Mouse (Mus musculus) hindbrain, embryonic 11.5 days (tissue): ENCODE data around the gene Cbfb. TPM values are rescaled to one million over a fixed set of nuclear protein-coding genes. Genes with fewer than 3 reads are reported as not detected.
"Not testable (repeated sequence)": the region's sequence is repeated elsewhere in the genome, so short reads cannot be mapped to it uniquely, and the experiment has no call there.

Experiments used
- ATAC-seq: fragments of 200-750 bp; cut with Nextera tagmentation; 2 replicates; pipeline ENCODE4 v1.8.0; 2017; ENCODE audit warnings: mild to moderate bottlenecking, moderate TSS enrichment, moderate library complexity; ENCODE audit not compliant: low FRiP score
- DNase-seq: peaks from one replicate; pipeline ENCODE4 v3.0.0-alpha.2; 2015; ENCODE audit warnings: low spot score
- H3K27ac ChIP-seq: fragments of 300-500 bp; sonication (generic); 2 replicates; pipeline ENCODE4 v1.5.1; 2014; ENCODE audit warnings: mild to moderate bottlenecking, low read depth, low read length
- H3K27me3 ChIP-seq: fragments of 300-500 bp; sonication (generic); 2 replicates; pipeline ENCODE4 v1.6.1; 2014; ENCODE audit warnings: mild to moderate bottlenecking, low read length, moderate library complexity, mixed read lengths; ENCODE audit not compliant: control insufficient read depth, insufficient read depth
- H3K36me3 ChIP-seq: fragments of 300-500 bp; sonication (generic); 2 replicates; pipeline ENCODE4 v1.6.1; 2014; ENCODE audit warnings: mild to moderate bottlenecking, low read length, moderate library complexity, mixed read lengths; ENCODE audit not compliant: control insufficient read depth, insufficient read depth
- H3K4me1 ChIP-seq: fragments of 300-500 bp; sonication (generic); replicated peaks from 2 replicates; pipeline ENCODE4 v1.6.1; 2014; ENCODE audit warnings: low read length, mixed read lengths; ENCODE audit not compliant: control insufficient read depth, insufficient read depth
- H3K4me2 ChIP-seq: fragments of 300-500 bp; sonication (generic); replicated peaks from 2 replicates; pipeline ENCODE4 v1.6.1; 2014; ENCODE audit warnings: mild to moderate bottlenecking, low read depth, low read length
- H3K4me3 ChIP-seq: fragments of 300-500 bp; sonication (generic); 2 replicates; pipeline ENCODE4 v1.5.1; 2014; ENCODE audit warnings: low read depth, low read length
- H3K9ac ChIP-seq: fragments of 300-500 bp; sonication (generic); 2 replicates; pipeline ENCODE4 v1.6.1; 2014; ENCODE audit warnings: low read depth, low read length
- H3K9me3 ChIP-seq: fragments of 300-500 bp; sonication (generic); 2 replicates; pipeline ENCODE4 v1.6.1; 2016; ENCODE audit warnings: low read length; ENCODE audit not compliant: control insufficient read depth
- WGBS: fragments of 180-500 bp; shearing (Covaris S2); extraction: QIAGEN DNeasy Blood & Tissue Kit; methylation state at CpG from one replicate; pipeline ENCODE4 v1.1.7; 2014; 5-methylcytosine and 5-hydroxymethylcytosine counted together
- polyA plus RNA-seq: library from polyadenylated mRNA; unstranded; fragments of >200 nt; fragmentation: Nextera tagmentation; extraction: Ambion mirVana; gene quantifications from 2 replicates; pipeline ENCODE4 v1.2.1, GENCODE M21; 2014

Cbfb gene
- polyA plus RNA-seq, 1 experiment from 2014 or later, result 65.1 TPM

GRCm38 (mm10) chr8:105171116-105172002 is 885 bp downstream of the Cbfb start:
- Histone ChIP-seq H3K4me3 (peak overlapping the region; percentile 96), H3K4me2 (peak overlapping the region; percentile 54), H3K27me3 (no peaks in the 10 kb centered on the region), H3K9ac (peak overlapping the region; percentile 95), H3K36me3 (no peaks in the 10 kb centered on the region), H3K27ac (peak overlapping the region; percentile 93), H3K4me1 (no peaks in the 10 kb centered on the region), H3K9me3 (no peaks in the 10 kb centered on the region)
- WGBS, result 1% methylated on average over 74 of the region's 92 CpGs
- ATAC-seq (peak; percentile 59), DNase-seq (peak; percentile 78)

DNA sequence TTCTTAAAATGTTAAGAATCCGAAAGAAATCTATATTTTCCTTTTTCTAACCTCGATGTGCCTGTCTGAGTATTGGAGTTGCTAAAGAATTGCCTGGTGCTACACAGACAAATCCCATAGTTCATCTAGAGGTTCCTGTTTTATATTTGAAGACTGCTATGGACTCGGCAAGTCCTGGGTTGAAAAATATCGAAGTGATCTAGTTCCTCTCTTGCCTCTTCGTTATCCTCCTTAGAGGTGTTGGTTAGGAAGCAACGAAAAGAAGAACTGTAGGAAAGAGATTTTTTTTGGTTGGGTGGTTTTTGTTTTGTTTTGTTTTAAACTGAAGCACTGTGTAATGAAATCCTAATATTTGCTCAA is 1.5 kb downstream of the Cbfb start:
- Histone ChIP-seq H3K27ac (no peak overlapping the region), H3K27me3 (no peaks in the 10 kb centered on the region), H3K36me3 (peaks cover 1% of the 10 kb centered on the region; the same call in 1 of the 2 replicates), H3K9me3 (no peaks in the 10 kb centered on the region), H3K4me1 (no peaks in the 10 kb centered on the region), H3K4me3 (peak overlapping the region; percentile 96), H3K9ac (peak overlapping the region; percentile 95), H3K4me2 (peak overlapping the region; percentile 54)
- peak; percentile 15 for DNase-seq
- no peak for ATAC-seq
- whole genome bisulfite sequencing, result 34% methylated on average over 6 of the region's 6 CpGs

DNA sequence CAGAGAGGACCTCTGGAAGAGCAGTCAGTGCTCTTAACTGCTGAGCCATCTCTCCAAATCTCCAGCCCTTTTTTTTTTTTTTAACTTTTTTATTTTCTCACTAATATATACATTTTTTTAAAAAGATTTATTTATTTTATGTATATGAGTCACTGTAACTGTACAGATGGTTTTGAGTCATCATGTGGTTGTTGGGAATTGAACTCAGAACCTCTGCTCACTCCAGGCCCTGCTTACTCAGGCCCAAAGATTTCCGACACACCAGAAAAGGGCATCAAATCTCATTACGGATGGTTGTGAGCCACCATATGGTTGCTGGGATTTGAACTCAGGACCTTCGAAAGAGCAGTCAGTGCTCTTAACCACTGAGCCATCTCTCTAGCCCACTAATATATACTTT is 4.8 kb downstream of the Cbfb start:
- not testable (repeated sequence) for H3K36me3 ChIP-seq, ATAC-seq, DNase-seq, H3K4me1 ChIP-seq, H3K9me3 ChIP-seq, H3K27me3 ChIP-seq, H3K4me3 ChIP-seq, H3K4me2 ChIP-seq, H3K27ac ChIP-seq, H3K9ac ChIP-seq
- 97% methylated on average over 3 of the region's 3 CpGs for WGBS

- DNase-seq (no peak), ATAC-seq (no peak)
- Histone ChIP-seq H3K4me2 (no peak overlapping the region), H3K9ac (no peak overlapping the region), H3K4me3 (no peak overlapping the region), H3K36me3 (peaks cover 2% of the 10 kb centered on the region; the same call in 1 of the 2 replicates), H3K9me3 (no peaks in the 10 kb centered on the region), H3K4me1 (no peaks in the 10 kb centered on the region), H3K27me3 (no peaks in the 10 kb centered on the region), H3K27ac (no peak overlapping the region)
- 89% methylated on average over 6 of the region's 6 CpGs for WGBS
Measured at GRCm38 (mm10) chr8:105178211-105178800, 7.8 kb downstream of the Cbfb start.

GRCm38 (mm10) chr8:105182201-105182600 is 11.7 kb downstream of the Cbfb start:
- H3K9me3 ChIP-seq, result no peaks in the 10 kb centered on the region
- no peak overlapping the region for H3K4me3 ChIP-seq
- H3K27me3 ChIP-seq, result no peaks in the 10 kb centered on the region
- H3K36me3 ChIP-seq, result no peaks in the 10 kb centered on the region
- DNase-seq, result no peak
- no peak for ATAC-seq
- no peaks in the 10 kb centered on the region for H3K4me1 ChIP-seq
- no peak overlapping the region for H3K4me2 ChIP-seq
- WGBS, result 71% methylated on average over 1 of the region's 1 CpGs
- H3K9ac ChIP-seq, result no peak overlapping the region
- no peak overlapping the region for H3K27ac ChIP-seq

DNA sequence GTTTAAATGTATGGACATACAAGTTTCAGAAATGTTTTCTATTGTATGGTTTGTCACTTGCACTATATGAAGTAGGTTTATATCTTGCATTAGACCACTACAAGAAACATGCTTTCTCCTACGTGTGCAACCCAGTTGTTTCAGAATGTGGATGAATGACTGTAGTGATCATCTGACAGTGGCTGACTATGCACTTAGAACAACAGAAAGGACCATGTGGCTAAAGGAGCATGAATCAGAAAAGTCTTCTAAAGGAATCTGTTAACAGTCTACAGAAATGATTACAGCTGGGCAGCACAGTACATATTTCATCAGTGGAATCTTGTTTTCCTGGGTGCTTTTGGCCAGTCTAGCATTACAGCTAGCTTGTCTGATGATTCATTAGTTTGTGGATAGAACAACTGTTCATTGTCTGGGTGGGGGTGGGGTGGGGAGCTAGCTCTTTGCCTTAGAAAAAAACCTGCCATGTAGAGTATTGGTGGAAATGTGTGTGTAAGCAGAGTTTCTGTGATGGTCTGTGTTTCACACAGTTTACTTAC is 16.1 kb downstream of the Cbfb start:
- Histone ChIP-seq H3K4me3 (no peak overlapping the region), H3K9me3 (no peaks in the 10 kb centered on the region), H3K27me3 (no peaks in the 10 kb centered on the region), H3K4me2 (no peak overlapping the region), H3K9ac (no peak overlapping the region), H3K4me1 (no peaks in the 10 kb centered on the region), H3K36me3 (no peaks in the 10 kb centered on the region), H3K27ac (no peak overlapping the region)
- no peak for DNase-seq
- no peak for ATAC-seq
- WGBS, result 66% methylated on average over 1 of the region's 1 CpGs

GRCm38 (mm10) chr8:105192182-105192581 is 21.7 kb downstream of the Cbfb start:
- 94% methylated on average over 5 of the region's 5 CpGs for WGBS
- Histone ChIP-seq H3K4me1 (no peaks in the 10 kb centered on the region), H3K4me2 (no peak overlapping the region), H3K27me3 (no peaks in the 10 kb centered on the region), H3K9ac (no peak overlapping the region), H3K9me3 (no peaks in the 10 kb centered on the region), H3K27ac (no peak overlapping the region), H3K36me3 (0 out of 2 replicates have a peak, but pooled peaks cover 3% of the 10 kb centered on the region), H3K4me3 (no peak overlapping the region)
- DNase-seq (no peak), ATAC-seq (no peak)

- no peaks in the 10 kb centered on the region for H3K36me3 ChIP-seq
- no peak overlapping the region for H3K27ac ChIP-seq
- ATAC-seq (no peak), DNase-seq (no peak)
- 82% methylated on average over 1 of the region's 1 CpGs for WGBS
- no peaks in the 10 kb centered on the region for H3K9me3 ChIP-seq
- no peaks in the 10 kb centered on the region for H3K4me1 ChIP-seq
- H3K9ac ChIP-seq, result no peak overlapping the region
- H3K27me3 ChIP-seq, result no peaks in the 10 kb centered on the region
- H3K4me2 ChIP-seq, result no peak overlapping the region
- no peak overlapping the region for H3K4me3 ChIP-seq
Measured at GRCm38 (mm10) chr8:105205748-105206147, 35.3 kb downstream of the Cbfb start.
